Mouse (Mus musculus) lung, postnatal 25 days (tissue): Measurements from ENCODE around the gene Hspa12a.

Experiments used
- DNase-seq: peaks from one replicate; pipeline ENCODE4 v3.0.0; 2022; ENCODE audit warnings: low spot score

Gene Hspa12a

GRCm38 (mm10) chr19:58751504-58751903 is 191.9 kb downstream of the Hspa12a start:
- no peak for DNase-seq

- no peak for DNase-seq
Measured at GRCm38 (mm10) chr19:58750822-58751221, 192.6 kb downstream of the Hspa12a start.

DNA sequence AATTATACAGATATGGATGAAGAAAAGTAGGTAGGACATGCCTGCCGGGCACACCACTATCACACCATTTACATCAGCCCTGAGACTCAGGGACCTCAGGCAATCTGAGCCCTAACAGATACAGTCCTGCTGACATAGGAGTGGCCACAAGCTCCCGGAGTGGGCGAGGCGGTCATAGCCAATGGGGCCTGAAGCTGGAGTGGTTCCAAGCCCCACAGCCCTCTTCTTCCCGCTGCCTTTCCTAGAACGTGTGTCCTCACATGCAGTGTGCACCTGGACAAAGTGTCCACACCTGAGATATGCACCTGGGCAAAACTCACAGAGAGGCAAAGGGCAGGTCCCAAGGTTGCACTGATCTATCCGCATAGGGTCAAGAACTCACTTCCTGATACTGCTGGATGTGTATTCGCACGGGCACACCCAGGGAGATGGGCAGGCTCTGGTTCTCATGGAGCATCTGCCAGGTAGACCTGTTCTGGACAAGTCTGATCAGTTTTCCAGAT is 195.9 kb downstream of the Hspa12a start:
- no peak for DNase-seq
